Mouse (Mus musculus) left cerebral cortex, adult 11 months (tissue): ENCODE results near the gene Slc26a10.

Experiments used
- DNase-seq: peaks from one replicate; pipeline ENCODE4 v3.0.0; 2022; ENCODE audit warnings: low spot score

Gene Slc26a10

GRCm38 (mm10) chr10:127182624-127183023 lies 2.2 kb upstream of the Slc26a10 start:
- no peak for DNase-seq

- DNase-seq, result no peak
Observed at GRCm38 (mm10) chr10:127181566-127181965, 1.1 kb upstream of the Slc26a10 start.

GRCm38 (mm10) chr10:127180695-127181047 lies 226 bp upstream of the Slc26a10 start:
- no peak for DNase-seq

GRCm38 (mm10) chr10:127178286-127179027 lies 2.0 kb downstream of the Slc26a10 start:
- DNase-seq, result no peak

GRCm38 (mm10) chr10:127177719-127178118 lies 2.7 kb downstream of the Slc26a10 start:
- DNase-seq, result peak; percentile 67

GRCm38 (mm10) chr10:127177235-127177634 lies 3.2 kb downstream of the Slc26a10 start:
- DNase-seq, result no peak

- DNase-seq, result no peak
Observed at GRCm38 (mm10) chr10:127176756-127177155, 3.7 kb downstream of the Slc26a10 start.

GRCm38 (mm10) chr10:127176228-127176627 lies 4.2 kb downstream of the Slc26a10 start:
- DNase-seq, result no peak

GRCm38 (mm10) chr10:127174170-127174569 lies 6.3 kb downstream of the Slc26a10 start:
- DNase-seq, result no peak

- DNase-seq, result no peak
Observed at GRCm38 (mm10) chr10:127173148-127174065, 7.0 kb downstream of the Slc26a10 start.

- no peak for DNase-seq
Observed at GRCm38 (mm10) chr10:127171631-127172200, 8.7 kb downstream of the Slc26a10 start.

GRCm38 (mm10) chr10:127170837-127171272 lies 9.6 kb downstream of the Slc26a10 start:
- no peak for DNase-seq

GRCm38 (mm10) chr10:127170002-127170401 lies 10.4 kb downstream of the Slc26a10 start:
- DNase-seq, result no peak

- no peak for DNase-seq
Observed at GRCm38 (mm10) chr10:127167614-127168192, 12.7 kb downstream of the Slc26a10 start.

- DNase-seq, result no peak
Observed at GRCm38 (mm10) chr10:127166771-127167613, 13.5 kb downstream of the Slc26a10 start.

GRCm38 (mm10) chr10:127166404-127166715 lies 14.1 kb downstream of the Slc26a10 start:
- DNase-seq, result no peak

GRCm38 (mm10) chr10:127165654-127166403 lies 14.6 kb downstream of the Slc26a10 start:
- no peak for DNase-seq

GRCm38 (mm10) chr10:127165354-127165653 lies 15.1 kb downstream of the Slc26a10 start:
- DNase-seq, result no peak

GRCm38 (mm10) chr10:127164631-127165353 lies 15.7 kb downstream of the Slc26a10 start, which contains the start of gene B4galnt1:
TSS of gene B4galnt1 (plus strand) at chr10:127165225.
- DNase-seq, result peak; percentile 73

- no peak for DNase-seq
Observed at GRCm38 (mm10) chr10:127164190-127164589, 16.3 kb downstream of the Slc26a10 start.
